Mouse (Mus musculus) hematopoietic multipotent progenitor cell, adult 10-12 weeks (in vitro differentiated cells): ENCODE measurements around the gene Cypt12. TPM values are rescaled to one million over a fixed set of nuclear protein-coding genes. Genes with fewer than 3 reads are reported as not detected.

ENCODE experiments used
- polyA plus RNA-seq: library from polyadenylated mRNA; stranded (reverse); fragments of >175 nt; gene quantifications from 2 replicates; pipeline ENCODE4 v1.2.3, GENCODE M21; 2012; ENCODE audit warnings: low replicate concordance

Gene Cypt12
- not detected in 2 replicates for polyA plus RNA-seq

DNA sequence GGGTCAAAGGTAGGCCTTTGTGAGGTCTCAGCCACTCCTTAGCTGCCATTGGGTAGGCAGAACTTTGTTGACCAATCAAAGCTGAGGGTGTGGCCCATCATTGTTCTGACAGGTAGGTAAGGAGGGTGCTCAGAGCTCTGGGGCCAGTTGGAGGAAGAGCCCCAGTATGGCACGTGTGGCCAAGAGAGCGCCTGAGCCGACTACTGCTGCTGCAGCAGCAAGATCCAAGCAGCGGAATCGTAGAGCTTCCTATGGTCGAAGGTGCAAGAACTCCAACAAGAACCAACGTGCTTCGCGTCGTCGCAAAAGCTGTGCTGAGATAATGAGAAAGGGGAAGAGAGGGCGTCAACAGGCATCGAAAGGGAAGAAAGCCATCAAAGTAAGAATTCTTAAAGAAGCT, at the start of gene Cypt12:
Gene Cypt12, plus strand, starts transcription at position 112 of the 400 bp plus-strand sequence.

